Mouse (Mus musculus) monocyte, adult 5-6 weeks (primary cell): ENCODE measurements around the gene Panx3. TPM values are rescaled to one million over a fixed set of nuclear protein-coding genes. Genes with fewer than 3 reads are reported as not detected.

Experiments
- total RNA-seq: library from RNA; stranded (forward); fragments of 200-1000, 200-491, 200-594 nt; gene quantifications from 3 replicates; pipeline ENCODE4 v1.2.3, GENCODE M21; 2017

Gene Panx3
- total RNA-seq, 1 experiment from 2014 or later: not detected

Other genes with a start within 250 kb of the Panx3 start
- not detected in 3 replicates for gene Robo3, start 236.0 kb downstream of the Panx3 start, total RNA-seq
- 20.9 to 44.1 TPM (median 28.5 TPM) in 3 replicates for gene Msantd2, start 179.9 kb downstream of the Panx3 start, total RNA-seq
- 3.2 TPM in 1 of 3 replicates, not detected in the others for gene Esam, start 141.2 kb downstream of the Panx3 start, total RNA-seq
- not detected in 3 replicates for gene Vsig2, start 130.0 kb downstream of the Panx3 start, total RNA-seq
- gene Nrgn, start 116.3 kb downstream of the Panx3 start, total RNA-seq: 6.3 to 35.0 TPM (median 6.9 TPM) in 3 replicates
- 4.1 to 10.4 TPM (median 4.7 TPM) in 3 replicates for gene Siae, start 113.5 kb downstream of the Panx3 start, total RNA-seq
- gene Spa17, start 55.5 kb downstream of the Panx3 start, total RNA-seq: 1.3 to 3.3 TPM in 2 of 3 replicates, not detected in the other
- gene Tbrg1, start 11.9 kb downstream of the Panx3 start, total RNA-seq: 27.0 to 51.1 TPM (median 38.1 TPM) in 3 replicates
- gene Olfr160, start 47.0 kb upstream of the Panx3 start, total RNA-seq: not detected in 3 replicates
- not detected in 3 replicates for gene Olfr874, start 75.9 kb upstream of the Panx3 start, total RNA-seq
- gene Olfr875, start 102.6 kb upstream of the Panx3 start, total RNA-seq: not detected in 3 replicates
- not detected in 3 replicates for gene Olfr876, start 133.8 kb upstream of the Panx3 start, total RNA-seq
- not detected in 3 replicates for gene Olfr877, start 185.0 kb upstream of the Panx3 start, total RNA-seq
- not detected in 3 replicates for gene Olfr145, start 227.5 kb upstream of the Panx3 start, total RNA-seq
- gene Olfr878, start 248.6 kb upstream of the Panx3 start, total RNA-seq: not detected in 3 replicates